Mouse (Mus musculus): ENCODE results near the gene Ivd.

Gene Ivd

DNA sequence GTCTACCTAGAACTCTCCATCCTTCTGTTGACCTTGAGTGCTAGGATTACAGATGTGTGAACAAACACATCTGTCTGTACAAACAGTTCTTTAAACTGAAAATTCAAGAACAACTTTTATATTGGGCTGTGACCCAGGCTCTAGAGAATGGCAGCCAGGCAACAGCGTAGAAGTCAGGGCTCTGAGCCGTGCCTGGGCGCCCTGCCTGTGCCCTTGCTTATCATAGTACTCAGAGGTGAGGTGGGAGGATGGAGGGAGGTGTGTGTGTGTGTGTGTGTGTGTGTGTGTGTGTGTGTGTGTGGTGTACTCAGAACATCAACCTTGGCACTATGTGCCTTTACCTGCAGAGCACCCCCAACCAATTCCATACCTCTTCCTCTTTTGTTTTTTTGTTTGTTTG is 46.0 kb downstream of the Ivd start:
- DNase-seq (ENCODE audit: extremely low read depth, insufficient read length, low spot score): no peak

DNA sequence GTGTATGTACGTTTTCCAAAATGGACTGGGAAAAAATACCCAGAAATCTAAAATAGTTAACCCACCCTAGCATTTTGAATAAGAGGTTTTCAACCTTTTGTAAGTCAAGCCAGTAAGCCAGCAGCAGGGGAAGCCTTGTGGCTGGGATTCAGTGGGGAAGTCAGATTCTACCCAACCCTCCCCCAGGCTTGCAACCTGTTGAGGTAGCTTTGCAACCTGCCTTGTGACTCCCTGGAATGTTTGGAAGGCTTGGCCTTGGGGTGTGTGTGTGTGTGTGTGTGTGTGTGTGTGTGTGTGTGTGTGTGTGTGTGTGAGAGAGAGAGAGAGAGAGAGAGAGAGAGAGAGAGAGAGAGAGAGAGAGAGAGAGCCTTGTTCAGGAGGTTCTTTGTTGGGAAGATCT is 47.4 kb downstream of the Ivd start:
- no peak for DNase-seq (ENCODE audit: extremely low read depth, insufficient read length, low spot score)

DNA sequence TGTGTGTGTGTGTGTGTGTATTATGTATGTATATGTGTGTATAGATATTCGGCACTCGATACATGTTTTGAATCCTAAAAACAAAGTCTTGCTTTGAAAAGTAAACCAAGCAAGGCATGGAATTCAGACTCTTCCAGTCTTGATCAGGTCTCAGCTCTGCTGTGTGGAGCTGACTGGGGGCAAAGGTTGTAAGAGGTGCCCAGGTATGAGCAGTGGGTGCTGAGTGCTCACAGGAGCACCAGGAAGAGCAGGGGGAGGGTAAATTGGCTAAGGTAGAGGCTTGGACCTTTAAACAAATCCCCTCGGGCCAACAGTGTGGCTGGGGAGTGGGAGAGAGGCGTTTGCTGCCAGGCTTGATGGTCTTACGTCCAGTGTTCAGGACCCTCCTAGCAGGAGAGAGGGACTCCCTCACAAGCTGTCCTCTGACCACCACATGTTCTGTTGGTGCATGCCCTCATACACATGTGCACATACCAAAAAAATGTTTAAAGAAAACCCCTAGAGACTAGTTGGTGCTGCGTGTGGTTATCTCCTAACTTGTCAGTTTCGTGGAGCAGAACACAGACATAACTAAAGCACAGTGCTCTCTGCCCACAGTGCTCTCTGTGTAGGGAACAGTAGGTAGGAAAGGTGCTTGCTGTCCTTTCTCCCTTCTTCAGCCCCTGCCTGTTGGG is 49.0 kb downstream of the Ivd start:
- no peak for DNase-seq (ENCODE audit: extremely low read depth, insufficient read length, low spot score)

DNA sequence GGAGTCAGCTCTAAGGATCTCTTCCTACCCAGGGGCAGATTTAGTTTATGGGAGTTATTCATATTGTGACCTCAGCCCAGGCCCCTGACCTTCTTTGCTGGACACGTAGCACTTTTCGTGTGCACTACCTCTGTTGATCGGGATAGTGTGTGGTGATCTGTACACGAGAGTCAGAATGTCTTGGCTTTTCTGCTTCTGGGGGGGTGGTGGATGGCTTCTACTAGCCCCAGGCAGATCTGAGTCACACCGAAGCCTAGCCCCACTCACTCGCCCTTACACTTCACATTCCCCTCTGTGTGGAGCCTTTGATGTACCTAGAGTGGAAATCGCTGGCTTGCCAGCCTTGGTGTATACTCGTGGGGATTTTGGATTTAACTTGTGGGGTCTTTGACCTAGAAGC is 51.0 kb downstream of the Ivd start:
- no peak for DNase-seq (ENCODE audit: extremely low read depth, insufficient read length, low spot score)

DNA sequence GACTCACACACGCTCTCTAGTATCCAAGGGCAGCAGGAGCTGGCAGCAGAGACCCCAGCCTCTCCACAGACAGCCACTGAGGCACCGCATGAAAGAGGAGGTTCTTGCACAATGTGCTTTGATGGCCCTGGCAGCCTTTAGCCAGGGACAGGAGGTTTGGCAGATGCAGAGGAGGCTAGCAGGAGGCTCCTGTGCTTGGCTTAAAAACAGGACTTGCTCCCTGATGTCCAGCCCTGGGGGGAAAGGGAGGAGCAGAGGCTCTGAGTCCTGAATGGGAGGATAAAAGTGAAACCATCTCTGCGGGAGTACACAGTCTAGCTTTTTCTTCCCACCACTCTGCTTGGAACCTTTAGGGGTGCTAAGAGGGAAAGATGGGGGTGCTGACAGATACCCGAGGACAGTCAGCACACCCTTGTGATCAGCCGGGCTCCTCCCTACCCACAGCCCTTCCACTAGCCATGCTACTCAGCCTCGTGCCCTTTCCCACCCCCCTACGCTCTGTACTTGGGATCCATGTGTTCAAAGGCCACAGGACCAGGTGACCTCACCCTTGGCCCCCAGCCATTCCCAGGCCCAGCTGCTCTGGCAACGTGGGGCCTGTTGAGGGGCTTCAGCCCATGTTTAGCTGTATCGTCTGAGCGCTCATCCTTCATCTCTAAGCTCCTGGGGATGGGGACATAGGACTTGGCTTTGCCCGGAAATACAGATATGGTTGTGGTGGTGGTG is 52.0 kb downstream of the Ivd start:
- DNase-seq (ENCODE audit: extremely low read depth, insufficient read length, low spot score): no peak

DNA sequence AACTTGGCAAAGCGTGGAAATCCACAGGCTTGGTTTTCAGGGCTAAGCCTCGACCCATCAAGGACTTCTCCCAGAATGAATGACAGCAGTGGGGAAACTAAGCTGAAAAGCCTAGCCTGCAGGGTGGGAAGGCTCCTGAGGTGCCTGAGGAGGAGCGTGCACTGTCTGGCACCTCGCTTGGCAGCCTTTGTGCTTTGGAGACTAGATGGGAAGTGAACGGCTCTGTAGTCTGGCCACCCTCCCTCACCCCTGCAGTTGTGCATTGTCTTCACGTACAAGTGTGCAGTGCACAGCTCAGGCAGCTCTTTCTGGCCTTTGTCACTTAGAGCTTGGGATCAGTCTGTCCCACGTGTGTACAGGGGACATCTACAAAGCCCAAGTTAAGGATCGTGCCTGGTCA is 52.9 kb downstream of the Ivd start:
- DNase-seq (ENCODE audit: extremely low read depth, insufficient read length, low spot score): no peak

DNA sequence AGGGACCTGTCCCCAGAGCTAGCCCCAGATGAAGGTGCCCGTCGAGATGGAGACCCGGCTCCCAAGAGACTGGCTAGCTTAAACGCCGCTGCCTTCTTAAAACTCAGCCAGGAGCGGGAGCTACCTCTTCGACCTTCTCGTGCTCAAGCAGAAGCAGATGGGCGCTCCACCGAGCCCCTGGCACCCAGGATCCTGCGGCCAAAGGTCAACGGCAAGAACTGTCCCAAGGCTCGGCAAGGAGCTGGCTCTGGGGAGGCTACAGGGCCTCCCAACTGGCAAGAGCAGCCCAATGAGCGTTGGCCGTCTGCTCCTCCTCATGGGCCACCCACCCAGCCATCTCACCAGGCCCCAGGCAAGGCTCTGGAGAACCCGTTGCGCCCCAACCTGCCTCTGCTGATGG is 54.7 kb downstream of the Ivd start:
- DNase-seq (ENCODE audit: extremely low read depth, insufficient read length, low spot score): no peak

DNA sequence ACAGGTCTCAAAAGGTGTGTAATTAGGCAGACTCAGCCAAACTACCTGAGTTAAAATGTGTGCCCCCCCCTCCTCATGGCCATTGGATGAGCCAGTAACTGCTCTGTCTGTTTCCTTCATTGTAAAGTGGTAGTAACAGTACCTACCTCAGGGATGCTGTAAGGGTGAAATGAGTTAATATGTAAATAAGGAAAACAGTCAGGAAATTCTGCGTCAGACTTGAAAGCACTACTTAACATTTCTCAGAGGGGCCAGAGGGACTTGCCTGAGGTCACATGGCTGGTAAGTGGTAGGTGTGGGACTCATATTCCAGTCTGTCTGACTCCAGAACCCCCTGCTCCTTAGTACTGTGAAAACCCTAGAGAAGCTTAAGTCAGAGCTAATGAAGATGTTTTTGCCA is 56.8 kb downstream of the Ivd start:
- DNase-seq (ENCODE audit: extremely low read depth, insufficient read length, low spot score): no peak

DNA sequence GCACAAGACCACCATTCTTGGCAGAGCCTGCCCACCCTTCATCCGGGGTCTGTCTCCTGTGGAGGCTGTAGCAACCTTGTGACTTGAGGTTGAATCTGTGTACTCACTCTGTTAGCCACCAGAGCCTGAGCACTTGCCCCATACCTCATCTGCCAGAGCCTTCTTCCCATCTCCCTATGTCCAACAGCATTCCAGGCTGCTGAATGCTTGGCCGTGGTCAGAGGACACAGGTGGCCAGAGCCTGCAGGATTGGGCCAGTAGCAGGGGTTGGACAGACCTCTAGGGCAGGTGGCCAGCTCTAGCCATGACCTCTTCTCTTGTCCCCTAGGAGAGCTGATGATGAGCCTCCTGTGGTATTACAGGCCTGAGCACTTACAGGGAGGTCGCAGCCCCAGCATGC is 58.7 kb downstream of the Ivd start:
- DNase-seq (ENCODE audit: extremely low read depth, insufficient read length, low spot score): no peak

DNA sequence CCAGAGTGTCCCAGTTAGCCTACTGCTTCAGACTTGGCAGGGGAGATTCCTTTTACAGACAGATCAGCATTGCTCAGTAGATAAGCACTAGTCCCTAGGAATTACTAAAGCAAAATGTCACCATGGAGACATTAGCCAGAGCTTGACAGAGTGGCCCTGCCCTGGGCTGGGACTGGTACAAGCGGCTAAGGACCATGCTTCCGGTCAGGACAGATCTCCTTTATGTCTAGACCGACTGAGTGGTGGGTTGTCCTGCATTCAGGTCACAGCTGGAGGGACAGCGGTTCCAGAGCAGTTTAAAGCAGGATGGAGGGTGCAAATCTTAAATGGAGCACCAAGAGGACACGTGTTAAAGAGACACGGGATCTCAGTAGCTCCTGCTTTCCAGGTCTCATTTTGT is 64.2 kb downstream of the Ivd start:
- no peak for DNase-seq (ENCODE audit: extremely low read depth, insufficient read length, low spot score)

DNA sequence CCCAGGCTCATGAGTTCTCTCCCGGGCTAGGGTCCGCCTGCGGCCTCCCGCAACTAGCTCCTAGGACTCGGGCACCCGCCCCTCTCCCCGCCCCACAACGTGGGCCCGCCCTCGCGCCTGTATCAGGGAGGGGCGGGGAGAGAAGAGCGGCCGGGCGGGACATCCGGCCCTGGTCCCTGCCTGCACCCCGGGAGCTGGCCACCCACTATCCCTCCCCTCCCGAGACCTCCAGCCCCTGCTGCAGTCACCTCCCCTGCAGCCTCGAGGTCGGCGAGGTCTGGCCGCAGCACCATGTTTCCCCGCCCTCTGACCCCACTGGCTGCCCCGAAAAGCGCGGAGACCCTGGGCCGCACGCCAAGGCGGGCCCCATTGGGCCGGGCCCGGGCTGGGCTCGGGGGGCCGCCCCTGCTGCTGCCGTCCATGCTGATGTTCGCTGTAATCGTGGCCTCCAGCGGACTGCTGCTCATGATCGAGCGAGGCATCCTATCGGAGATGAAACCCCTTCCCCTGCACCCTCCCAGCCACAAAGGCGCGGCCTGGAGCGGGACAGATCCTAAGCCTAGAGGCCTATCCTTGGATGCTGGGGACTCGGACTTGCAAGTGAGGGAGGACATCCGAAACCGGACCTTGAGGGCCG is 64.7 kb downstream of the Ivd start, which contains the start of gene Chst14:
TSS of gene Chst14 (plus strand) at position 136 of the 637 bp plus-strand sequence.
- DNase-seq (ENCODE audit: extremely low read depth, insufficient read length, low spot score): peak; percentile 83

DNA sequence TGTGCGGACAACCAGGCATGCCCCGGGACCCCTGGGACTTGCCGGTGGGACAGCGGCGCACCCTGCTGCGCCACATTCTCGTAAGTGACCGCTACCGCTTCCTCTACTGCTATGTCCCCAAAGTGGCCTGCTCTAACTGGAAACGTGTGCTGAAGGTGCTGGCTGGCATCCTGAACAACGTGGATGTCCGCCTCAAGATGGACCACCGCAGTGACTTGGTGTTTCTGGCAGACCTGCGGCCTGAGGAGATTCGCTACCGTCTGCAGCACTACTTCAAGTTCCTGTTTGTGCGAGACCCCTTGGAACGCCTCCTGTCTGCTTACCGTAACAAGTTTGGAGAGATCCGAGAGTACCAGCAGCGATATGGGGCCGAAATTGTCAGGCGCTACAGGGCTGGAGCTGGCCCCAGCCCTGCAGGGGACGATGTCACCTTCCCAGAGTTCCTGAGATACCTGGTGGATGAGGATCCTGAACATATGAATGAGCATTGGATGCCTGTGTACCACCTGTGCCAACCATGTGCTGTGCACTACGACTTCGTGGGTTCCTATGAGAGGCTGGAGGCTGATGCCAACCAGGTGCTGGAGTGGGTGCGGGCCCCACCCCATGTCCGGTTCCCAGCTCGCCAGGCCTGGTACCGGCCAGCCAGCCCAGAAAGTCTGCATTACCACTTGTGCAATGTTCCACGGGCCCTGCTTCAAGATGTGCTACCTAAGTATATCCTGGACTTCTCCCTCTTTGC is 65.4 kb downstream of the Ivd start:
- no peak for DNase-seq (ENCODE audit: extremely low read depth, insufficient read length, low spot score)

Data from 3134 (cell line).